Mouse (Mus musculus): ENCODE results near the gene Tctex1d2. TPM values are rescaled to one million over a fixed set of nuclear protein-coding genes. Genes with fewer than 3 reads are reported as not detected.

Tctex1d2 gene
- total RNA-seq, 4 experiments from 2014 or later, result 4.9 to 7.8 (median 6.4) TPM

GRCm38 (mm10) chr16:32468488-32468887 is 49.0 kb downstream of the Tctex1d2 start:
- DNase-seq (ENCODE audit: low spot score in 2 of 2), result no peak

GRCm38 (mm10) chr16:32469404-32470105 is 50.1 kb downstream of the Tctex1d2 start:
- no peak for DNase-seq (ENCODE audit: low spot score in 2 of 2)

GRCm38 (mm10) chr16:32472276-32473015 is 52.9 kb downstream of the Tctex1d2 start:
- no peak for DNase-seq (ENCODE audit: low spot score in 2 of 2)

GRCm38 (mm10) chr16:32477315-32477714 is 57.8 kb downstream of the Tctex1d2 start:
- DNase-seq (ENCODE audit: low spot score in 2 of 2), result no peak

Other genes with a start within 250 kb of the Tctex1d2 start
- not detected for gene Bex6, start 239.9 kb upstream of the Tctex1d2 start, total RNA-seq (2022)
- 10 to 100 TPM; 15.9 to 20.6 (median 16.7) TPM for gene Fbxo45, start 172.5 kb upstream of the Tctex1d2 start, total RNA-seq (2022)
- gene Wdr53, start 172.5 kb upstream of the Tctex1d2 start, total RNA-seq (2022), result 1 to 10 TPM; 5.5 to 8.0 (median 6.5) TPM
- 10 to 100 TPM; 55.5 to 79.7 (median 66.0) TPM for gene Smco1, start 148.2 kb upstream of the Tctex1d2 start, total RNA-seq (2022)
- gene Rnf168, start 142.2 kb upstream of the Tctex1d2 start, total RNA-seq (2022), result 10 to 100 TPM in 2 of 4 experiments, 1 to 10 TPM in 2; 8.5 to 11.7 (median 10.2) TPM
- 10 to 100 TPM; 10.9 to 15.5 (median 13.3) TPM for gene Ubxn7, start 87.4 kb upstream of the Tctex1d2 start, total RNA-seq (2022)
- not detected for gene Tm4sf19, start 19.2 kb upstream of the Tctex1d2 start, total RNA-seq (2022)
- 100 to 1,000 TPM; 124 to 143 (median 130) TPM for gene Pcyt1a, start 11.2 kb downstream of the Tctex1d2 start, total RNA-seq (2022)
- gene Slc51a, start 68.2 kb downstream of the Tctex1d2 start, total RNA-seq (2022), result not detected
- gene Zdhhc19, start 76.6 kb downstream of the Tctex1d2 start, total RNA-seq (2022), result not detected
- gene Tfrc, start 189.2 kb downstream of the Tctex1d2 start, total RNA-seq (2022), result 10 to 100 TPM; 46.2 to 82.1 (median 70.2) TPM
- gene Tnk2, start 224.2 kb downstream of the Tctex1d2 start, total RNA-seq (2022), result 10 to 100 TPM; 43.7 to 58.1 (median 46.2) TPM

Data from gastrocnemius, adult 8-10 months (tissue).